Mouse (Mus musculus) lung, embryonic 15.5 days (tissue): ENCODE data around the gene AK157302. TPM values are rescaled to one million over a fixed set of nuclear protein-coding genes. Genes with fewer than 3 reads are reported as not detected.
"Not testable (repeated sequence)": the region's sequence is repeated elsewhere in the genome, so short reads cannot be mapped to it uniquely, and the experiment has no call there.

ENCODE experiments used
- ATAC-seq: fragments of 200-750 bp; cut with Nextera tagmentation; 2 replicates; pipeline ENCODE4 v1.8.0; 2017; ENCODE audit warnings: moderate number of reproducible peaks, borderline replicate concordance; ENCODE audit not compliant: low FRiP score, low TSS enrichment; ENCODE audit errors: extremely low read depth
- H3K27ac ChIP-seq: fragments of 300-500 bp; sonication (generic); 2 replicates; pipeline ENCODE4 v1.5.1; 2015; ENCODE audit warnings: moderate library complexity, mild to moderate bottlenecking, inconsistent platforms
- H3K27me3 ChIP-seq: fragments of 300-500 bp; sonication (generic); 2 replicates; pipeline ENCODE4 v1.6.1; 2015; ENCODE audit warnings: inconsistent platforms
- H3K36me3 ChIP-seq: fragments of 300-500 bp; sonication (generic); 2 replicates; pipeline ENCODE4 v1.6.1; 2015; ENCODE audit warnings: inconsistent platforms
- H3K4me1 ChIP-seq: fragments of 300-500 bp; sonication (generic); 2 replicates; pipeline ENCODE4 v1.6.1; 2015; ENCODE audit warnings: inconsistent platforms
- H3K4me2 ChIP-seq: fragments of 300-500 bp; sonication (generic); 2 replicates; pipeline ENCODE4 v1.6.1; 2015; ENCODE audit warnings: inconsistent platforms, mild to moderate bottlenecking, moderate library complexity
- H3K4me3 ChIP-seq: fragments of 300-500 bp; sonication (generic); 2 replicates; pipeline ENCODE4 v1.5.1; 2015; ENCODE audit warnings: mild to moderate bottlenecking, inconsistent platforms
- H3K9ac ChIP-seq: fragments of 300-500 bp; sonication (generic); 2 replicates; pipeline ENCODE4 v1.6.1; 2015; ENCODE audit warnings: inconsistent platforms
- H3K9me3 ChIP-seq: fragments of 300-500 bp; sonication (generic); 2 replicates; pipeline ENCODE4 v1.6.1; 2016; ENCODE audit warnings: inconsistent platforms
- WGBS: fragments of 180-500 bp; shearing (Covaris S2); methylation state at CpG from one replicate; pipeline ENCODE4 v1.1.7; 2015; 5-methylcytosine and 5-hydroxymethylcytosine counted together
- polyA plus RNA-seq: library from polyadenylated mRNA; unstranded; fragments of >200 nt; fragmentation: Nextera tagmentation; extraction: Ambion mirVana; gene quantifications from 2 replicates; pipeline ENCODE4 v1.2.1, GENCODE M21; 2015

AK157302 gene
- polyA plus RNA-seq, 1 experiment from 2014 or later: 0.29 TPM

- no peak overlapping the region for H3K9ac ChIP-seq
- WGBS: 37% methylated on average over 4 of the region's 4 CpGs
- peaks cover 10% of the 10 kb centered on the region; the same call in 1 of the 2 replicates for H3K4me1 ChIP-seq
- no peak overlapping the region for H3K4me3 ChIP-seq
- no peak overlapping the region for H3K4me2 ChIP-seq
- no peaks in the 10 kb centered on the region for H3K36me3 ChIP-seq
- no peak for ATAC-seq
- H3K27ac ChIP-seq: no peak overlapping the region
- no peaks in the 10 kb centered on the region for H3K9me3 ChIP-seq
- no peaks in the 10 kb centered on the region for H3K27me3 ChIP-seq
Measured at GRCm38 (mm10) chr13:21472427-21472826, 22.6 kb upstream of the AK157302 start.

DNA sequence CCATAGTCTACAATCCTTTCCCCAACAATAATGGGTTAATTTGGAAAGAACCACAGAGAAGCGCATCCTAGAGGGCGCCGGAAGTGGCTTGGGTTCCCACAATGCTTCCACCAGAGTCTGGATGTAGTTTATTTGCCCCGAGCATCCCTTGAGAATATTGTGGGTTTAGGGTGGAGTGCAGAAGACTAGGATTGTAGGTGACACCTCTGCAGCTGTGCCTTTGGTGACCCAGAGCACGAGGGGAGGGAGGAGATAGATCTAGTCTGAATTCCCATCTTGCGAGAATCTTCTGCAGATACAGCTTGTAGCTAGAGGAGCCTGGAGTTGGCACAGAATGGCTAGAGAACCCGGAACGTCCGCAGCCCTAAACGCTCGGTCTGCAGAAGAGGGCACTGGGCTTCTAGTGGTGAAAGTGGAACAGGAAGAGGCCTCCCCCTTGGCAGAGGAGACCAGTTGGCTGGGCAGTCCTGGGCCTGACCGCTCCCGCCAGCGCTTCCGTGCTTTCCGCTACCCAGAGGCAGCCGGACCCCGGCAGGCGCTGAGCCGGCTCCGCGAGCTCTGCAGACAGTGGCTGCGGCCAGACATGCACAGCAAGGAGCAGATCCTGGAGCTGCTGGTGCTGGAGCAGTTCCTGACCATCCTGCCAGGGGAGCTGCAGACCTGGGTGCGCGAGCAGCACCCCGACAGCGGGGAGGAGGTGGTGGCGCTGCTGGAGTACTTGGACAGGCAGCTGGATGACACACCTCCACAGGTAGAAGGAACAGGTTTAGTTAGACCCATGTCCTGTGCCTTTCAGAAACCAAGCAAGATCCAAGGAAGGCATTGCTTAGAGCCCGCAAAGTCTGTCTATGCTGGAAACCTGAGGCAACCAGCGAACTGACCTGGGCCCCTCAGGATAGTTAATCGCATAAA lies 16.0 kb upstream of the AK157302 start, which contains the start of the genes Zkscan4 and Gm10065:
Zkscan4 (plus strand) TSS at position 149 of the 912 bp plus-strand sequence.
Gm10065 (minus strand) TSS at position 683 of the 912 bp plus-strand sequence.
- ATAC-seq: peak; percentile 89
- not testable (repeated sequence) for H3K27me3 ChIP-seq

GRCm38 (mm10) chr13:21486881-21487280 lies 8.1 kb upstream of the AK157302 start:
- Histone ChIP-seq H3K27ac (no peak overlapping the region), H3K9me3 (no peaks in the 10 kb centered on the region), H3K27me3 (no peaks in the 10 kb centered on the region), H3K4me2 (no peak overlapping the region), H3K9ac (no peak overlapping the region), H3K4me1 (no peaks in the 10 kb centered on the region), H3K36me3 (peaks cover 6% of the 10 kb centered on the region; the same call in 1 of the 2 replicates), H3K4me3 (no peak overlapping the region)
- 86% methylated on average over 1 of the region's 1 CpGs for WGBS
- no peak for ATAC-seq

More for the DNA sequence above, 16.0 kb upstream of the AK157302 start, which contains the start of the genes Zkscan4 and Gm10065:
- Histone ChIP-seq H3K4me3 (peak within 1 kb of the TSS; percentile 45), H3K27ac (peak within 1 kb of the TSS; percentile 64), H3K9ac (peak within 1 kb of the TSS; percentile 50), H3K4me2 (peak within 1 kb of the TSS; percentile 59)
- H3K4me1 ChIP-seq, H3K36me3 ChIP-seq, H3K9me3 ChIP-seq: not testable (repeated sequence)
- WGBS: 6% methylated on average over 28 of the region's 31 CpGs

DNA sequence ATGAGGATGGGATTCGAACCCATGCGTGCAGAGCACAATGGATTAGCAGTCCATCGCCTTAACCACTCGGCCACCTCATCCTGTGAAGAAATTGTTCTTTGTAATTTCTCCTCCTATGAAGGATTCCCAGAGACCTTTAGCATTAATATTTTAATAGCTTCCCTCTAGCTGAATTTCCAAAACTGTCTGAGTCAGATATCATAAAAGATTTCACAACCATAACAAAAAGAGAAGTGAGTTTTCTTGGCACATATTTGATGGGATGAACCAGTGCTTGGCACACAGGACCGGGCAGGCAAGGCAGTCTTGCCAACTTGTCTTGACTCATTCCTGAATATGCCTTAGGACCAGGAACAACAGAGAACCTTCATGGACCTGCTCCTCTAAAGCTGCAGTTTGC lies 2.2 kb upstream of the AK157302 start:
- no peak overlapping the region for H3K4me2 ChIP-seq
- H3K9me3 ChIP-seq: no peaks in the 10 kb centered on the region
- H3K27me3 ChIP-seq: no peaks in the 10 kb centered on the region
- no peak for ATAC-seq
- H3K27ac ChIP-seq: no peak overlapping the region
- no peak overlapping the region for H3K4me3 ChIP-seq
- H3K4me1 ChIP-seq: no peaks in the 10 kb centered on the region
- no peaks in the 10 kb centered on the region for H3K36me3 ChIP-seq
- 90% methylated on average over 5 of the region's 5 CpGs for WGBS
- no peak overlapping the region for H3K9ac ChIP-seq

DNA sequence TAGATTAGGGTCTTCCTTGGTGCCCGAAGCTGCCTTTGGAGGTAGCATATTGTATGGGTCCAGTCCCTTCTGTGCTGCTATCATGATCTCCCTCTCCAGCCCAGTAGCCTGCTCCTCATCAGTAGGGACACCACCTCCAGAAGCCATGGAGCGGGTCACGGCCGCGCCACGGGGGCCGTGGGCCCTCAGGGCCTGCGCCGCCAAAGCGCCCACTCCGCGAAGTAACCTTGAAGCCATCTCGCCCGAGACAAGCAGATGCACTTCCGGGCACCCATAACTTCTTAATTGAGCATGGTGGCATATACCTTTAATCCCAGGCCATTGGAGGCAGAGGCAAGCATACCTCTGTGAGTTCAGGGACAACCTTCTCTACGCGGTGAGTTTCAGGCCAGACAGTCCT lies 6.2 kb downstream of the AK157302 start, which contains the start of gene Gm11273:
Gm11273 (minus strand) TSS at position 237 of the 400 bp plus-strand sequence.
- not testable (repeated sequence) for H3K4me3 ChIP-seq, H3K27ac ChIP-seq, H3K4me2 ChIP-seq, H3K9me3 ChIP-seq, H3K36me3 ChIP-seq, ATAC-seq, H3K9ac ChIP-seq, H3K4me1 ChIP-seq, H3K27me3 ChIP-seq
- 91% methylated on average over 17 of the region's 17 CpGs for WGBS

DNA sequence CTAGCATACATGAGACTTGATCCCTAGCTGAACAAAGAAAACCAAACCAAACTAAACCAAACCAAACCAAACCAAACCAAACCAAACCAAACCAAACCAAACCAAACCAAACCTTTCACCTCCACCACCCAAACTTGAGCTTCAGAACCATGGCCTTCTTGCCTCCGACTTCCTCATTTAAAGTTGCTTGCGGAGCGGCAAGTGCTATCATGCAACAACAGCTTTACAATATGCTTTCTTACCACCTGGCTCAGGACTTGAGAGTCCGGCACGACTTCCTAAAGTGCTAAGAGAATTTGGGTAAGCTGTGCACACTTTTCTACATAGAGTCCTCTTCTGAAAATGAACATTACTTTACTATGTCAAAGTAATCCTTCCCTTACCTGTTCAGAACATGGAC lies 7.3 kb downstream of the AK157302 start:
- no peaks in the 10 kb centered on the region for H3K9me3 ChIP-seq
- no peaks in the 10 kb centered on the region for H3K4me1 ChIP-seq
- H3K4me2 ChIP-seq: no peak overlapping the region
- WGBS: 88% methylated on average over 5 of the region's 5 CpGs
- no peaks in the 10 kb centered on the region for H3K36me3 ChIP-seq
- H3K27me3 ChIP-seq: no peaks in the 10 kb centered on the region
- ATAC-seq: no peak
- H3K27ac ChIP-seq: no peak overlapping the region
- H3K9ac ChIP-seq: no peak overlapping the region
- H3K4me3 ChIP-seq: no peak overlapping the region

- peak overlapping the region; percentile 61 for H3K9ac ChIP-seq
- no peaks in the 10 kb centered on the region for H3K9me3 ChIP-seq
- peak; percentile 100 for ATAC-seq
- H3K4me2 ChIP-seq: peak overlapping the region; percentile 56
- peak overlapping the region; percentile 67 for H3K4me3 ChIP-seq
- 1% methylated on average over 21 of the region's 21 CpGs for WGBS
- H3K36me3 ChIP-seq: no peaks in the 10 kb centered on the region
- no peaks in the 10 kb centered on the region for H3K27me3 ChIP-seq
- H3K27ac ChIP-seq: peak overlapping the region; percentile 89
- no peaks in the 10 kb centered on the region for H3K4me1 ChIP-seq
Measured at GRCm38 (mm10) chr13:21506221-21506649, 11.2 kb downstream of the AK157302 start.

DNA sequence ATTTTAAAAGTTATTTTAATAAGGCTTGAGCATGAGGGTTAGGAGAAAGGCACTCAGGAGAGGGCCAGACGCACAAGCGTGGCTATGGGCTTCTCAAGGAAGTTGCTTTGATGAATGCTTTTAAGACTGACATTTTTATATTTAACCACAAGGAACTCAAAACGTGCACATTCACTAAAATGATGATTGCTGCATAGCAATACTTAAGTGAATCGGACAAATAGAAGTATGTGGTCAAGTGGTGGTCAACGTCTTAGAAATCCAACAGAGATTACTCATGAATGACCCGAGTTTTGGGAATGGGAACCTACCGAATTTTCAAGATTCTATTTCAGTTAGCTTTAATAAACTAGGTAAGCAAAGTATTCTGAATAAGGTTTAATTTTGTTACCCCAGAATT lies 35.1 kb downstream of the AK157302 start:
- ATAC-seq: no peak

GRCm38 (mm10) chr13:21530781-21531201 lies 35.8 kb downstream of the AK157302 start, which contains the start of gene Zkscan8:
Gene Zkscan8, minus strand, starts transcription at chr13:21531120.
- no peaks in the 10 kb centered on the region for H3K9me3 ChIP-seq
- H3K27me3 ChIP-seq: no peaks in the 10 kb centered on the region
- H3K9ac ChIP-seq: peak within 1 kb of the TSS; percentile 99
- peaks cover 3% of the 10 kb centered on the region; the same call in 1 of the 2 replicates for H3K4me1 ChIP-seq
- peak within 1 kb of the TSS; percentile 85 for H3K4me3 ChIP-seq
- peak; percentile 96 for ATAC-seq
- peak within 1 kb of the TSS; percentile 74 for H3K4me2 ChIP-seq
- H3K36me3 ChIP-seq: peaks cover 5% of the 10 kb centered on the region
- WGBS: under 1% methylated on average over 27 of the region's 39 CpGs
- H3K27ac ChIP-seq: peak within 1 kb of the TSS; percentile 93

More for the DNA sequence above, 35.1 kb downstream of the AK157302 start:
- peak overlapping the region; percentile 85 for H3K4me3 ChIP-seq
- no peaks in the 10 kb centered on the region for H3K27me3 ChIP-seq
- H3K4me1 ChIP-seq: peaks cover 3% of the 10 kb centered on the region; the same call in 1 of the 2 replicates
- no peak overlapping the region for H3K9ac ChIP-seq
- WGBS: 32% methylated on average over 7 of the region's 7 CpGs
- H3K4me2 ChIP-seq: peak overlapping the region; percentile 74
- no peak overlapping the region for H3K27ac ChIP-seq
- H3K36me3 ChIP-seq: peaks cover 10% of the 10 kb centered on the region
- no peaks in the 10 kb centered on the region for H3K9me3 ChIP-seq

GRCm38 (mm10) chr13:21542708-21543107 lies 47.7 kb downstream of the AK157302 start, which contains the start of gene Olfr1366:
Gene Olfr1366, minus strand, starts transcription at chr13:21542808.
- 68% methylated on average over 1 of the region's 1 CpGs for WGBS

More at GRCm38 (mm10) chr13:21542708-21543107, 47.7 kb downstream of the AK157302 start, which contains the start of gene Olfr1366:
- Histone ChIP-seq H3K4me3 (no peak within 1 kb of the TSS), H3K36me3 (no peaks in the 10 kb centered on the region), H3K4me1 (no peaks in the 10 kb centered on the region), H3K4me2 (no peak within 1 kb of the TSS), H3K27me3 (no peaks in the 10 kb centered on the region), H3K9ac (no peak within 1 kb of the TSS), H3K9me3 (no peaks in the 10 kb centered on the region), H3K27ac (no peak within 1 kb of the TSS)
- ATAC-seq: no peak
